Mouse (Mus musculus) cerebellum, adult 2 months (tissue): ENCODE data around the gene Lrriq4.

Source experiments
- CTCF ChIP-seq: fragments of 200-500 bp; IDR thresholded peaks from 2 replicates; pipeline ENCODE4 v1.5.1; 2011; ENCODE audit warnings: low read depth, mild to moderate bottlenecking, control low read depth, low read length, moderate library complexity, borderline replicate concordance; ENCODE audit not compliant: insufficient read depth
- POLR2A ChIP-seq: fragments of 200-500 bp; IDR thresholded peaks from 2 replicates; pipeline ENCODE4 v1.6.1; 2011; ENCODE audit warnings: low read length, control low read depth, borderline replicate concordance; ENCODE audit not compliant: insufficient read depth

DNA sequence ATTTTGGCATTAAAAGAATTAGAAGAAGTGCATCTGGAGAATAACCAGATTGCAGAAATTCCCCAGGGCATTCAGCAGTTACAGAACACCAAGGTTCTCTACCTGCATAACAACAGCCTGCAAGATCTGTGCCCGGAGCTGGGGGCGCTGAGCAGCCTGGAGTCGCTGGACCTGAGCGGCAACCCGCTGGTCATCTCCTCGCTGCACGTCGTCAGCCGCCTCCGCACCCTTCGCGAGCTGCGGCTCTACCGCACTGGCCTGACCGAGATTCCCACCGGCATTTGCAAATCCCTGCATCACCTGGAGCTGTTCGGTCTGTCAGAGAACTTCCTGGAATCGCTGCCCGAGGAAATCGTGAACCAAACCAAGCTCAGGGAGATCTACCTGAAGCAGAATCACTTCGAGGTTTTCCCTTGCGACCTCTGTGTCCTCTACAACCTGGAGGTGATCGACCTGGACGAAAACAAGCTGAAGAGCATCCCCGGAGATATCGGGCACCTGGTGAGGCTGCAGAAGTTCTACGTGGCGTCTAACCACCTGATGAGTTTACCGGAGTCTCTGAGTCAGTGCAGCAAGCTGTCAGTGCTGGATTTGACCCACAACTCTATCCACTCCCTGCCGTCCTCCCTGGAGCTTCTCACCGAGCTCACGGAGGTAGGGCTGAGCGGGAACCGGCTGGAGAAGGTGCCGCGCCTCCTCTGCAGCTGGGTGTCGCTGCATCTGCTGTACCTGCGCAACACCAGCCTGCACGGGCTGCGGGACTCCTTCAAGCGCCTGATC lies 5.9 kb downstream of the Lrriq4 start:
- TF ChIP-seq CTCF (no peak), POLR2A (no peak)
